Mouse (Mus musculus) CH12F3 (cell line): ENCODE data around the gene Pikfyve.

ENCODE experiments used
- in situ Hi-C: fragments of 300-500 bp; cut with MboI; formaldehyde crosslinking; loops from 2 replicates; pipeline ENCODE4 v1.14.3; 2020; ENCODE audit warnings: low sequenced_read_pairs

Gene Pikfyve

DNA sequence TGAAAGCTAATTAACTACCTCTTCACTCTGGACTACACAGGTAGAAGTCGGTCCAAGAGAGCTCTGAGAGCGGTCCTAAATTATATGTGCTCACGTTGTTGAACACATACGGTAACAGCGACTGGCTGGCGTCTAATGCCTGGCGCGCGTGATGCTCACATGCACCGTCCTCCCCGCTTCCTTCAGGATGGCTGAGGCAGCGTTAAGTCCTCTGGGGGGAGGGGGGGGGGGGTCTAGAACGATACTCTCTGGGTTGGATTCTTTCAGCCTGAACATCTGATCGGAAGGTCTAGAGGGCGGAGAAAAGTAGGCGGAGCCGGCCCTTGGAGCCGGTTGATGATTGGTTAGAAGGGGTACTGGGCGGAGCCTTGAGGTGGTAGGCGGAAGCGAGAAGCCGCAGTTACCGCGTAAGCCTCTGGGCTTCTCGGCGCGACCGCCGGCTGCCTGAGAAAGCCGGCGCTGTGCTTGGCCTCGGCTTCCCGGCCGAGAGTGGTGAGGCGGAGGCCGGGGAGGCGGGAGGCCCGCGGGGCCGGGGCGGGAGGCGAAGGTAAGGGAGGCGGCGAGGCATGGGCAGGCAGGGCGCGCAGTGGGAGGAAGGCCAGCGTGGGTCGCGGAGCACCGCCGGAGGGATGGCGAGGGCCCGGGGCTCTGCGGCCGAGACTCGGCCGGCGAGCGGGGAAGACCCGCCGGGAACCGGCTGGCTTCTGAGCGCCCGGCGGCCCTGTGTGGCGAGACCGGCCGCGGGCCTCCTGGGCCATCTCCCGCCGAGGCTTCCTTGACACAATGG lies at the start of gene Pikfyve, which contains the start of gene Idh1:
Gene Pikfyve, plus strand, starts transcription at position 397 of the 787 bp plus-strand sequence.
Gene Idh1, minus strand, starts transcription at position 214 of the 787 bp plus-strand sequence.
- in situ Hi-C loops, result no loop called here

DNA sequence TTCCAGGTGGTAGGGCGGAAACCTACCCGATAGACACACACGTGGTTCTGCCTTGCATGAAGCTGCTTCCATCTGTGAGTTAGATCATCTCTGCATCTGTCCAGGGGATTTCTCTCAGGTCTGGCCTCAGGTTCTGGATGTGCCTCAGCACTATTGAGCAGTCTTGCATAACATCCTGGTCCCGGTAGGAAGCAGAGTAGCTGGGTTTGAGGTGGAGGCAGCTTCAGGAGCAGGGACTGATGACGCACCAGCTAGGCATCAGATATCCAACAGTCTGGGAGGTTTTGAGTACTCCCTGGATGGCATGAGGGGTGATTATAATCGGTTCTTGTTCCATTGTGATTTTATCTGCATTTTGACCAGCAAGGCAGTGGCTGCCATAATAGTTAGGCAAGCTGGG lies 48.9 kb upstream of the Pikfyve start:
- in situ Hi-C loops, result no loop called here

DNA sequence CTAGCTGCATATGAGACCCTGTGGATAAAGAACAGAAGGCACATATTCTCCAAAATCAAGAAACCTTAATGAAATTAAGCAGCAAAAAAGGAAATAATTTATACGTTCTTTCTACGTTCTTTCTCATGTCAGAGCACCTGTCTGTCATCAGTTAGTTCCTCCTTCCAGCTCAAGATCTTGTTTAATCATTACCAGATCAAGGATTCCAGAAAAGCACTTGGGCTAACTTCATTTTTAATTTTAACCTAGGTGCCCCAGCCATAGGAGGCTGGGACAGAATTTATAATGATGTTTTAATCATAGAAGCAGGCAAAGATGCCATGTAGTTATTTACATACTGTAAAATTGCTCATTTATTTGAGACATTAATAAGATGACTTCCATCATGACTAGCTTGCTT lies 41.7 kb upstream of the Pikfyve start:
- in situ Hi-C loops, result no loop called here

DNA sequence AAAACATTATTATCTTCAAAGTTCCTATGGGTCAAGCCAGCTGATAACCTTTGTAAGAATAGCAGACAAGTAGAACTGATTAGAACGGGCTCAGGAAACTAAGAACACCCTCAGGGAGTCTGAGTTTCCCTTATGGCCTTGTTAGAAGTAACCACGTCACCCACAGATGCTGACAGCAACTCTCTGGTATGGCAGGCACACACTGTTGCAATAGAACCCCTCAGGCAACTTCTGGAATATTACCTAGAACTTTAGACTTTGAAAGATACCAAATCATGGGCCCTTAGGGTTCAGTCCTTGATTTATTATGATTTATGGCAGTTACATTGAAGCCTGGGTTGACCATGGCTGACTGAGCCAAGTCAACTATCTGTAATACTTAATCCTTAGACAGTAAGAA lies 39.9 kb upstream of the Pikfyve start:
- in situ Hi-C loops, result no loop called here

DNA sequence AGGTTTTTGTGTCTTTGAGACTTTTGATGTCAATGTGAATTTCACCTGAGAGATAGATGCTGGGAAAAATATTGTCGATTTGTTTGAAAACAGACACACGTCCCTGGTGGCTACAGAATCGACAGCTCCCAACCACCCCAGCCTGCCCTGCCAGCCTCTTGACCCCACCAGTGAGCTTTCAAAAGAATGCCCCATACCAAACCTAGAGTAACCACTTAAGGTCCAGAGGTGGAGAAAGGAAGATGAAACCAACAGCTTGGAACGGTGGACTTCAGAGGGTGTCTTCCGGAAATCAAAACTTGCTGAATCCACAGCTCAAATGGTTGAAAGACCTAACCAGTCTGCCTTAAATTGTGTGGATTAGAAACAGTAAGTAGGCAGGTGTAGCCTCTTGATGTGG lies 39.2 kb upstream of the Pikfyve start:
- in situ Hi-C loops, result no loop called here

DNA sequence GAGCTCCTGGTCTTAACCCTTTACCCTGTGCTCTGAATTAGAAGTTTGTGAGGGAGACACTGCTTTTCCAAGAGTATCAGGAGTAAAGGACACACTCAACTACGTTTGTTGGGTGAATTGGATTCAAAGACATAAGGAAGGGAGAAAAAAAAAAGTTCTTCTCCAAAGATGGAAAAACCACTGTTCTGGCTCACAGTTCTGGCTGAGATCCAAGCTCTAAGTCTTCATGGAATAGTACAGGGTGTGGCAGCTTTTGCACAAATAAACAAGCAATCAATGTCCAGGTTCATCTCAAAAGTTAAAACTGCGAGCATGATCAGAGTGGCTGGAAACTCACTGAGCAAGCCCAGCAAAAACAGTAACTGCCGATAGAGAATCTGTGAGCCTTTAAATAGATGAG lies 38.5 kb upstream of the Pikfyve start:
- in situ Hi-C loops, result no loop called here

DNA sequence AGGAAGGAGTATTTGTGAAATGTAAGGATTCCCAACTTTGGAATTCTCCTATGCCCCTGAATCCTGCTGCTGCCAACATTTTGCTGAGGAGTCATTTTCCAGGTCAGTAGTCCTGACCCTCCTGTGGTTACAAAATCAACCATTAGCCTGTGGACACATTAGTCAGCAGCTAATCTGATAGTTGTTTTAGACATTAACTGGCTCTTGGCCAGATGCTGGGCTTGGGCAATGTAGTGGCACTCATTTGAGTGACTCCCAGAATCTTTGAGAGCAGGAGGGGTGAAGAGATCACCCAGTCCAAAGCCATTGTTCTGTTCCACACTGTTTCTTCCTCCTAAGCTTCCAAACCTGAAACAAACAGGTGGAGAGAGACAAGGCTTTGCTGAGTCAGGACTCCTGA lies 31.7 kb upstream of the Pikfyve start:
- in situ Hi-C loops, result no loop called here

DNA sequence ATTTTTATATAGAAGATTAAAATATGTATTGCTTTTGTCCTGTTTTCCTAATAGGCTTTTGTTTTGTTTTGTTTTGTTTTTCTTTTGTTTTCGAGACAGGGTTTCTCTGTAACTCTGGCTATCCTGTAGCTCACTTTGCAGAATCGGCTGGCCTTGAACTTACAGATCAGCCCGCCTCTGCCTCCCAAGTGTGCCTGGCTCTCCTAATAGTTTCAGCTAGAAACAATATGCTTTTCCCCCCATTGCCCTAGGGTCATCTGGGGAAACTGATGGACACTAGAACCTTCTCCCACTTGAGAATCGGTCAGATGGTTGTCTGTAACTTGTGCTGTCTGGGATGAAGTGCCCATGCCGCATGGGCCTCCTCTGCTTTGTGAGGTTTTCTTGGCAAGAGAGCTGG lies 30.4 kb upstream of the Pikfyve start:
- in situ Hi-C loops, result no loop called here

DNA sequence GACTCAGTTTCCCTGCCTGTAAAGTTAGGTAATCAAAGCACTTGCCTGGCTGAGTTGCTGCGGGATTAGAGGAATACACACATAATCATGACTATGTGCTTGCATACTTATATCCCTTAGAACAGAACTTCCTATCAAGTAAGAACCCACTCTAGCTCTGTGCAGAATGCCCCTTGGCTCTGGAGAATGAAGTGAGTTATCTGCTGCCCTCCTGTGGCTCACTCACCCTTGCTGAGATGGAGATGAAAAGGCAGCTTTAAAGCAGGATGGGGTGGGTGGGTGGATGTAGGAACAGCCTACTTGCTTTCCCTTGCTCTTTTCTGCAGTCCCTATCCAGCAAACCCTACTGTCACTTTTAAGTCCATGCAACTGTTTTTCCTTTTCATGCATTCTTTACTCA lies 24.3 kb upstream of the Pikfyve start:
- in situ Hi-C loops, result no loop called here

DNA sequence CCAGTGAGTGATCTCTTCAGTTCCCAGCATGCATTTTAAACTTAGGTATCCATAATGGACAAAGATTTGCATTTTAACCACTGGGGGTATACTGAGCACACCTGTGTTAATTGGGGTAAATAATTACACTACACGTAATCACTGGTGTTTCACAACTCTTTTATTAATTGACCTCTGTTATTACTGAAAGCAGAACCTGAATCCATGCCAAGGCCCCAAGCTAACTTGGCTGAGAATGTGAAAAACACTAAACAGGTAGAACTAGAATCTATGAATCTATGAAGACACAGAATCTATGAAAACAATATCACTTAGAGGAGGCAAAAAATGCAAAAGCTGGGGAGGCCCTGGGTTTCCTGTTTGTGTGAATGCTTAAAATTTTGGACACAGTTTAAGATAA lies 19.0 kb upstream of the Pikfyve start:
- in situ Hi-C loops, result no loop called here

DNA sequence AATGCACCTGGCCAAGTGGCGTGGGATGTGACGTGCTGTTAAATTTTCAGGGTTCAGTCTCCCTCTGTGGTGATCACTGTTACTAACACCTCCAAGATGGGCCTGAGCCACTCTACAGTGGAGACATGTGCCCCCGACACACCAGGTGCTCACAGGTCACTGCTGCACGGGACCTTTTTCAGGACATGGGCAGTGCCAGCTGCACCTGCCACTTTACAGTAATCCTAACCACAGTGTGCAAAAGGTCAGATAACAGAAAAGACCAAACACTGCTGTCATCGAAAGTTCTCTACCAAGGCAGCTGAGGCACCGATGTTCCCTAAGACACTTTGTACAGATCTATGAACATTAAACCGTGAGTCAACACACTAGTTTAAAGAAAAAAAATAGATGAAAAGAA lies 16.9 kb upstream of the Pikfyve start:
- in situ Hi-C loops, result no loop called here

DNA sequence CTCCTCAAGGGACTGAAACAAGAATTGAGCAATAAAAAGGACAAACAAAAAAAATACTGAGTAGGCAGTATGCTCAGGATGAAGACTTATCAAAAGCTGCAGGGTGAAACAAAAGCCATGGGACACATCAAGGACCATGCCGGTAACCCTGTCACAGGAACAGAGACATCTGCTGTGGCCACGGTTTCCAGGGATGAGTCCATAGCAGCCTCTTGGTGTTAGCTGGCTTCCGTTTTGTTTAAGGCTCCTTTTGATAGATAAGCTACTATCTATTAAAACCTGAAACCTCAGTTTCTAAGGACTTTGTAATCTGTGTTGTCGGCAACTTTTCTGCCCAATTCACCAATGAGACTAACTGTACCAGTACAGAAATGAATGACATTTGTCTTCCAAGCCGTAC lies 16.5 kb upstream of the Pikfyve start:
- in situ Hi-C loops, result no loop called here

DNA sequence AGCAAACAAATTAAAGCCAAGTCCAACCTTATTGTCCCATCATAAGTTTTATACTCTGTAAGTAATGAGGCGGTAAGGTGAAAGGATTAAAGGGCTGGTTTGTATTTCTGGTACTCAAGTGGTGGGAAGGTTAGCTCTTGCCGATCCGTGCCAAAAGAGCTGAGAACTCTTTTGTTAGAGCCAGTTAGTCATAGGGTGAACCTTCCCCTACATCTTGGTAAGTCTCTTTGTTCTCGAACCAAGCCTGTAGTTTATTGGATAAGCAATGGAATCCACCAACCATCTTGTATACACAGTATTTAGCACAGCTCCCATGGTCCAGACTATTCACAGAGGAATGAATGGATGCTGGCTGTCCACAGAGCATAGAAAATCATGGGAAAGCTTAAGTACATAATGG lies 14.9 kb upstream of the Pikfyve start:
- in situ Hi-C loops, result no loop called here

DNA sequence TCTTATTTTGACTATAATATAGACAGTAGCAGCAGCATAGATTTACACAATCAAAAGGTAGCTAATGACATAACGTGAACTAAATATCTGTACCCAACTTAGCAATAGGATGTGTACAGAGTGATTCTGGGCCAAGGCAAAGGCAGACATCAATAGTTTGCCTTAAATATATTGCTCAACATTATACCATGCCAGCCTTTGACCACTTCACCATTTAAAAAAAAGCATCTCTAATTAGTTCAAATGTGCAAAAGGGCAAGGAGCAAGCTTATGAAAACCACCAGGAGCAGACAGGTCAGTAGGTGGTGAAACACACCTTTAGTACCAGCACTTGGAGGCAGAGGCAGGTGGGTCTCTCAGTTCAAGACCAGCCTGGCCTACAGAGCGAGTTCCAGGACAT lies 12.8 kb upstream of the Pikfyve start:
- in situ Hi-C loops, result no loop called here

DNA sequence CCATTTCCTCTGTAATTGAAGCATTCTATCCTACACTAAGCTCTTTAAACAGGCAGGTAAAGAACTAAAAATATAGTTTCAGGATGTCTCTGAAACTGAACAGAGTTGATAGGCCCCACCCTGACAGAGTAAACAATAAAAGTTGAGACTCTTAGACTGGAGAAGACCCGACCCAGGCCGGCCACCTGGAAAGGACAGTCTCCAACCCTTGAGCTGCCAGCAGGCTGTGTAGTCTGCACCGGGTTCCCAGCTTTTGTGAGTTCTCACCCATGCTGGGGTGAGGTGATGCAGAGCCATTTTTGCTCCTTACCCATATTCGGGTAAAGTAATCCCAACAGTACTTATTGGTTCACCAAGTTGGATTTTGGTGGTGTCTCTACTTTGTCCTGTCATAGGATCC lies 10.3 kb upstream of the Pikfyve start:
- in situ Hi-C loops, result no loop called here

DNA sequence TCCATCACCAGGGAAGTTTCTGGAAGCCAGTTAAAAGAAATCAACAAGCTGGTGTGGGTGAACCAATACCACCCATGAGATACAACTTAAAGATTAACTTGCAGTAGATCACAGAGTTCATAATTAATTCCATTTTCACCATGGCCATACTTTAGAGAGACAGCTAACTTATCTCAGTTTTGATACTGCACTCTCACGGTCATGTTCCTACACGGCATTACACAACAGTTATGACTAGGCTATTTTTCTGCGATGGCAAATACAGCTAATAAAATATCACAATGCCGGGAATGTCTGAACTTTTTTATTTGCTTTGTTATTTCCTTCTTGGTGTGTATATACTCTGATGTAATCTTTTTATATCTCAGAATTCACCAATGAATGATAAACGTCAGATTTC lies 9.6 kb upstream of the Pikfyve start:
- in situ Hi-C loops, result no loop called here

DNA sequence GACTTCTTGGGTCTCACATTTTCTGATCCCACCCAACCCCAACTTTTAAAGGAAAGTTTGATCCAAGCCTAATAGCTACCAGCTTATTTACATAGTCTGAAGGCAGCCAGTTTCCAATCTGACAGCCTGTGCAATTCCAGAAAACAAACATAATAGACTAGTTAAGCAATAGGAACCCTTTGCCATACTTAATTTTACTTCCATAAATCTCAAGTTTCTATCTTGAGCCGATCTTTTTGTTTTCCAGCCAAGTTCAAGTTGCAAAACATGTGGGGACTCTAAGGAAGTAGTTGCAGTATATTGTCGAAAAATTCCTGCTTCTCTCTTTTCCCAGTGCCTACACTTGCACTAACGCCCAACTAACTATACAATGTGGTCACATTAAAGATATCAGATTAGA lies 9.0 kb upstream of the Pikfyve start:
- in situ Hi-C loops, result no loop called here

DNA sequence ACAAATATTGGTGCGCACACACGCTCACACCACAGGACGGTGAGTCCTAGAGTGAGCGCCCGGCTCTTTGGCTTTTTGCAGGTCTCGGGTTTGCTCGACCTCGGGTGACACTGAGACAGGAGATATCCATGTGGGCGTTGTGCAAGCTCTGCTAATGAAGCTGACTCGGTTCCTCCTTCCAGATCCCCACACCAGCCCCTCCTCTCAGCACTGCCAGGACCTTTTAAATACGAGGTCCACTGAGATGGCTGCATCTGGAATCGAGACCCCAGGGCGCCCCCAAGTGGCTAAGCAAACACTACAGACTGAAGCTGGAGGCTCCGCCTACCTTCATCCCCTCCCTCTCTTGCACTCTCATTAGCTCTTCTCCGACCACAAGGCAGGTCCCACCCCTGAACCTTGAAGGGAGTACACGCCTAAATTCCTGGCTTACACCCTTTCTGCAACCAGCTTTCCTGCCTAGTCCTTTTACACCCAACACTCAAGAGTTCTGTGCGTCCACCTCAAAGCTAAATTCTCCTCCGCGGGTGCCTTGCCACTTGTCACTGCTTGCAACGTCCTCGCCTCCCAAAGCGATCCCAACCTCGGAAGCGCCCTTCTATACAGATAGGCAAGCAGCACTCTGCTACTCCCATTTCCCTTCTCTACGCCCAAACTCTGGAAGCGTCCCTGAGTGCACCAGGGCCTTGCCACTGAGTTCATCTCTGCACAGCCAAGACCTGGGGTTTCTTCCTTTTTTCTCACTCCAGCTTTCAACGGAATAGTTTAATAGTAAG lies 8.2 kb upstream of the Pikfyve start:
- in situ Hi-C loops, result no loop called here

DNA sequence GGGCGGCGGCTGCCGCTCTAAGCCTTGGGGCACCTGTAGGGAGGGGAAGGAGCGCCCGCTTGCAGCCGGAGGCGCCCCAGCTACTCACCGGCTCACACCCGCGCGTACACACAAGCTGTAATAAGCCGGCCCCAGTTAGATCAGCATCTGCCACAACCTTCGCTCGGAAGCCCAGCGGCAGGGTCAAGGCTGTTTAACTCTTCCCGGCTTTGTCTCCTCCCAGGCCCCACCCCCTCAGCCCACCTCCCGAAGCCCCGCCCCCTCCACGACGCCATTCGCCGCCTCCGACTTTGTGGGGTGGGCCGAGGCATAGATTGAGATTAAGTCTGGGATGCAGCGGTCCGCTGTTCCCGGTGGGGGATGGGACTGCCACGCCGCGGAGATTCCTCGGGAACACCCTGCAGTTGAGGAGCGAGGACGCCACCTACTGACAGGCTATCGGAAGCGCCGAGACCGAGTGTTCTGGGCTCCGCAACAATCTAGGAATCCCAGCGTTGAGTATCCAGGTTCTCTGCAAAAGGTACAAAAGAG lies 7.5 kb upstream of the Pikfyve start:
- in situ Hi-C loops, result no loop called here

DNA sequence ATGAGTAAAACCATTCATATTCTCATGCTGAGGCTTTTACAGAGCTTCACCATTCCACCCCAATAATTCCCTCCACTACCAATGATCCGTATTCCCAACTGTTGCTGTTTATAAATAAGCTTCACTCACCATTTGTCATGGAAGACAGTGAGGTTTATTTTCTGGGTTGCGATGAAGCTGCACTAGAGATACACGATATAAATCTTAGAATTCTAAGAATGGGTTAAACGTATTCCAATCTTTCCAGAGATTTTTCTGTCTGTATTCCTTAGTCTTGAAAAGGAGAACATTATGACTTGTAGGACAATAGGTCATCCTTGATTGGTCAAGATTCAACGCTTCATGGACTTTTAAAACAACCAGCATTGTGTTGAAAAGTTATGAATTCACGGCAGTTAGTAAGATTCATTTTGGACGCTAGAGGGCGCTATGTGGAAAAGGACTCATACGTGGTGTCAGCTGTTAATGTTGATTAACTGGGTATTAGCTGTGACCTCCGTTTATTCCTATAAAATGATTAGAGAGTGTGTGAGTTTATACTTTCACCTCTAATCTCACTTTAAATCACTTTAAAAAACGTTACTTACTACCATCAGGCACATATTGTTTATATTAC lies 6.7 kb upstream of the Pikfyve start:
- in situ Hi-C loops, result no loop called here

DNA sequence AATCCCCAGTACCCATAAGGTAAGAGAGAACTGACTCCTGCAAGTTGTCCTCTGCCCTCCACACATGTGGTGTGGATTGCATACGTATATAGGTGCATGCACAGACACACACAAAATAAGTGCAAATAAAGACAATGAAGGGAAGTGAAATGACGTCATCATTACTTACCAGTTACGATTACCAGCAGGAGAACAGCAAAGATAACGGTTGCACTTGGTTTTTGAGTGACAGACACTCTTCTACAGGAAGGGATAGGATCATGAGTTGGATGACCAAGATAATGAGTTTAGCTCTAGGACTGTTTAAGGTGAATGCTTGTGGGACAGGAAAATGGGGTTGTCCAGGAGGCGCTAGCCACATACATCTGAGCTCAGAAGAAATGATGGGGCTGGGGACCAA lies 5.0 kb upstream of the Pikfyve start:
- in situ Hi-C loops, result no loop called here

DNA sequence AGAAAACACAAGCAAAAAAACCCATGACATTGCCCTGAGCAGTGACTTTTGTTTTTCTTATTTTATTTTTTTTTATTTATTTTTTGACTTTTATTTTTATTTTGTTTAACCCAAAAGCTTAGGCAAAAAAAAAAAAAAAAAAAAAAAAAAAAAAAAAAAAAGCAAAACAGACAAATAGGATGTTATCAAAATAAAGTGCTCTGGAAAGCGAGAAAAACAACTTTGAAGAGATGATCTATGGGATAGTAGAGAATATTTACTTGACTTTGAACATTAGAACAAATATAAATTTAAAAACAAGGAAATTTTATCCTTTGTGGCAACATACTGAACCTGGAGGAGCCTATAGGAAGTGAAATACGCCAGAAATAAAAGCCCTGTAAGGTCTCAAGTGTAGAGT lies 2.5 kb upstream of the Pikfyve start:
- in situ Hi-C loops, result no loop called here
